Mouse (Mus musculus): ENCODE measurements around the gene Foxd1.

DNA sequence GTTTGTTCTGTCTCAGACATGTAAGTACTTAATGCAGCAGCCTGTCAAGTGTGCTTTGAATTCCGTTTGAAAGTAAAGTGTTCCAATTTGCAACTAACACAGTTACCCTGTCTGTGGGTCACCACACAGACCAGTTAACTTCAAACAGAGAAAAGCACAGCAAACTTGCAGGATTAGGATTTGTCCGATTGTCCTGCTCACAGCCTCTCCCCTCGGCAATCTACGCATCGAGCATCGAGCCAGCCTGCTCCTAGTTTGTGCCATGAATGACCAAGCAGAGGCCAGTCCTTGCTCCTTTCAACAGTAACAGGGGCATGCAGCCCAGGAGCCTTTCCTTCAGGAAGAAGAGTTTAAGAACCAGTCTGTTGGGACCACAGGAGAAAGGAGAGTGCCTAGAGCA lies 15.0 kb downstream of the Foxd1 start:
- no peak for TF ChIP-seq POLR2A (IDR thresholded peaks at IDR 0.05; ENCODE audit: low read depth, low read length)
- TF ChIP-seq CTCF (IDR thresholded peaks at IDR 0.05; ENCODE audit: extremely low read depth, insufficient read depth, insufficient read length, insufficient replicate concordance), result no peak

All from spleen, adult 2 months (tissue).